Comparison of ENCODE assay signal across 12 mouse cellular contexts in the genomic region with DNA sequence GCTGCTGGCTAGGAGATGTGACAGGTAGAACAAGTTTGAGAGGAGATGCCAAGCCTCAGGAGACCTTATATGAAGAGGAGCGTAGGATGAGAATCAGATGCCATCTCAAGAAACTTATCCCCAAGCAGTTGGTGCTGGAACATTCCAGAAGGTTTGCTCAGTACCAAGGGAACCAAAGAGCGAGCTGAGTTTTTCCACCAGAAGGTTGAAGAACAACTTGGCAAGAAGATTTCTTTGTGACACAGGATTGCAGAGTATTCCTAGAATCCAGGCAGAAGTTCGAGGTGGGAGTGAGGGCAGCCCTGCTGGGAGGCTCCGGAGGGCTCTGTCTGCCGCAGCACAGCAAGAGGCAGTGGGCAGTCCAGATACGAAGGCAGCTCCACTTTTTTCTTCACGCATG. TPM values are rescaled to one million over a fixed set of nuclear protein-coding genes. Genes with fewer than 3 reads are reported as not detected.
"Had no signal": no experiment of that assay in that cellular context is flagged by ENCODE, and none has a peak within 500 bp of the region (broad histone marks: within the 10 kb centered on the region; RNA-seq: fewer than 3 reads in every experiment).

No protein-coding gene starts in this region.

- H3K4me3 ChIP-seq: limb, embryonic 12.5 days; liver, embryonic 13.5 days; lung, embryonic 15.5 days; megakaryocyte, embryonic 14.5 days; neural tube, embryonic 13.5 days had no signal

- H3K27ac ChIP-seq: limb, embryonic 12.5 days; liver, embryonic 13.5 days; lung, embryonic 15.5 days; macrophage; neural tube, embryonic 13.5 days had no signal

- DNase-seq: kidney, adult 8-10 months; liver; liver, embryonic 13.5 days; liver, postnatal 0 days; lung, postnatal 14 days; retina, postnatal 1 day; thymus, postnatal 4 days had no signal

RNA-seq across cellular contexts. Expression of a gene that starts 21.4 kb away (rescaled TPM):
- polyA plus RNA-seq: macrophage had no signal
